Mouse (Mus musculus) MEL (cell line): ENCODE measurements around the gene Fscn3. TPM values are rescaled to one million over a fixed set of nuclear protein-coding genes. Genes with fewer than 3 reads are reported as not detected.

Experiments used
- DNase-seq: peaks from one replicate; pipeline ENCODE4 v3.0.0; 2011; ENCODE audit warnings: low read depth, low spot score
- H3K27ac ChIP-seq: 2 replicates; pipeline ENCODE4 v1.5.1; 2012; ENCODE audit warnings: low read depth, mild to moderate bottlenecking, control low read depth, low read length, moderate library complexity; ENCODE audit not compliant: control insufficient read depth
- H3K27me3 ChIP-seq, 2 experiments: fragments of 150-350 bp in 1 of 2; sonication (generic) in 1 of 2; 2 replicates each; pipeline ENCODE4 v1.6.1; 2012; ENCODE audit warnings: low read length in 2 of 2, mild to moderate bottlenecking in 2 of 2, improper control_type of control experiment in 1 of 2, moderate library complexity in 1 of 2; ENCODE audit not compliant: insufficient read depth in 2 of 2, control insufficient read depth in 1 of 2
- H3K36me3 ChIP-seq, 2 experiments: 2 replicates each; pipeline ENCODE4 v1.6.1; 2012 to 2014; ENCODE audit warnings: low read length in 2 of 2, improper control_type of control experiment in 1 of 2, inconsistent platforms in 1 of 2, mild to moderate bottlenecking in 1 of 2; ENCODE audit not compliant: insufficient read depth in 2 of 2, control insufficient read depth in 1 of 2
- H3K4me1 ChIP-seq, 2 experiments: fragments of 150-350 bp in 1 of 2; sonication (generic) in 1 of 2; 2 replicates each; pipeline ENCODE4 v1.6.1; 2012; ENCODE audit warnings: low read length in 2 of 2, improper control_type of control experiment in 1 of 2, mild to moderate bottlenecking in 1 of 2; ENCODE audit not compliant: insufficient read depth in 2 of 2, control insufficient read depth in 1 of 2
- H3K4me3 ChIP-seq, 2 experiments: fragments of 150-350 bp in 1 of 2; sonication (generic) in 1 of 2; 2 replicates each; pipeline ENCODE4 v1.5.1; 2012; ENCODE audit warnings: low read depth in 2 of 2, low read length in 2 of 2, mild to moderate bottlenecking in 2 of 2, moderate library complexity in 2 of 2, control low read depth in 1 of 2, improper control_type of control experiment in 1 of 2; ENCODE audit not compliant: control insufficient read depth in 1 of 2, insufficient read depth in 1 of 2
- H3K79me2 ChIP-seq: 2 replicates; pipeline ENCODE4 v1.6.1; 2012; ENCODE audit warnings: mild to moderate bottlenecking, low read length, moderate library complexity; ENCODE audit not compliant: control insufficient read depth, poor library complexity, insufficient read depth
- H3K9ac ChIP-seq: 2 replicates; pipeline ENCODE4 v1.6.1; 2012; ENCODE audit warnings: low read depth, mild to moderate bottlenecking, control low read depth, low read length, moderate library complexity; ENCODE audit not compliant: control insufficient read depth, poor library complexity, severe bottlenecking
- H3K9me3 ChIP-seq: fragments of 150-350 bp; sonication (generic); replicated peaks from 2 replicates; pipeline ENCODE4 v1.6.1; 2012; ENCODE audit warnings: mild to moderate bottlenecking, low read length, improper control_type of control experiment, moderate library complexity; ENCODE audit not compliant: insufficient read depth
- E2F4 ChIP-seq: IDR thresholded peaks from 2 replicates; pipeline ENCODE4 v1.6.1; 2011; ENCODE audit warnings: low read depth, low read length, improper control_type of control experiment, borderline replicate concordance
- EP300 ChIP-seq, 2 experiments: IDR thresholded peaks; 2 replicates each; pipeline ENCODE4 v1.6.1; 2011; ENCODE audit warnings: improper control_type of control experiment in 2 of 2, low read length in 2 of 2, low read depth in 1 of 2, mild to moderate bottlenecking in 1 of 2
- ETS1 ChIP-seq: IDR thresholded peaks from 2 replicates; pipeline ENCODE4 v1.6.1; 2012; ENCODE audit warnings: low read depth, mild to moderate bottlenecking, inconsistent platforms, low read length, improper control_type of control experiment, moderate library complexity
- GABPA ChIP-seq: IDR thresholded peaks from 2 replicates; pipeline ENCODE4 v1.6.1; 2012; ENCODE audit warnings: low read depth, mild to moderate bottlenecking, inconsistent platforms, low read length, improper control_type of control experiment, moderate library complexity
- GATA1 ChIP-seq: IDR thresholded peaks from 2 replicates; pipeline ENCODE4 v1.6.1; 2011; ENCODE audit warnings: low read depth, low read length, improper control_type of control experiment
- HCFC1 ChIP-seq: IDR thresholded peaks from 2 replicates; pipeline ENCODE4 v1.6.1; 2012; ENCODE audit warnings: low read depth, mild to moderate bottlenecking, inconsistent platforms, low read length, improper control_type of control experiment, moderate library complexity
- JUND ChIP-seq: IDR thresholded peaks from 2 replicates; pipeline ENCODE4 v1.6.1; 2011; ENCODE audit warnings: low read depth, mild to moderate bottlenecking, improper control_type of control experiment, low read length
- KAT2A ChIP-seq: conservative IDR thresholded peaks from 2 replicates; pipeline ENCODE4 v1.6.1; 2012; ENCODE audit warnings: low read depth, low read length, improper control_type of control experiment, inconsistent platforms
- MAX ChIP-seq: IDR thresholded peaks from 2 replicates; pipeline ENCODE4 v1.6.1; 2011; ENCODE audit warnings: low read length, improper control_type of control experiment
- MAZ ChIP-seq: IDR thresholded peaks from 2 replicates; pipeline ENCODE4 v1.6.1; 2012; ENCODE audit warnings: low read depth, mild to moderate bottlenecking, inconsistent platforms, low read length, improper control_type of control experiment
- MEF2A ChIP-seq: IDR thresholded peaks from 2 replicates; pipeline ENCODE4 v1.6.1; 2014; ENCODE audit warnings: low read depth, mild to moderate bottlenecking, inconsistent platforms, low read length, improper control_type of control experiment; ENCODE audit not compliant: poor library complexity, insufficient replicate concordance, severe bottlenecking; ENCODE audit errors: extremely low read depth
- MXI1 ChIP-seq: IDR thresholded peaks from 2 replicates; pipeline ENCODE4 v1.6.1; 2011; ENCODE audit warnings: mild to moderate bottlenecking, low read depth, low read length, improper control_type of control experiment
- MYC ChIP-seq: IDR thresholded peaks from 2 replicates; pipeline ENCODE4 v1.6.1; 2011; ENCODE audit warnings: low read depth, mild to moderate bottlenecking, low read length, improper control_type of control experiment, moderate library complexity
- NELFE ChIP-seq: IDR thresholded peaks from 2 replicates; pipeline ENCODE4 v1.6.1; 2011; ENCODE audit warnings: low read depth, low read length, improper control_type of control experiment
- NRF1 ChIP-seq: IDR thresholded peaks from 2 replicates; pipeline ENCODE4 v1.6.1; 2014; ENCODE audit warnings: low read depth, mild to moderate bottlenecking, inconsistent platforms, low read length, improper control_type of control experiment, moderate library complexity; ENCODE audit not compliant: poor library complexity, insufficient read depth, severe bottlenecking
- POLR2AphosphoS2 ChIP-seq: IDR thresholded peaks from 2 replicates; pipeline ENCODE4 v1.6.1; 2011; ENCODE audit warnings: low read length, improper control_type of control experiment
- POLR2AphosphoS5 ChIP-seq: IDR thresholded peaks from 2 replicates; pipeline ENCODE4 v1.6.1; 2012; ENCODE audit warnings: low read depth, borderline replicate concordance, mild to moderate bottlenecking, inconsistent platforms, low read length, moderate library complexity, mixed read lengths
- RCOR1 ChIP-seq: IDR thresholded peaks from 2 replicates; pipeline ENCODE4 v1.6.1; 2012; ENCODE audit warnings: low read depth, mild to moderate bottlenecking, inconsistent platforms, low read length, improper control_type of control experiment
- SIN3A ChIP-seq: IDR thresholded peaks from 2 replicates; pipeline ENCODE4 v1.6.1; 2012; ENCODE audit warnings: low read length, improper control_type of control experiment, inconsistent platforms
- SMC3 ChIP-seq: IDR thresholded peaks from 2 replicates; pipeline ENCODE4 v1.6.1; 2011; ENCODE audit warnings: low read depth, low read length, improper control_type of control experiment
- TAL1 ChIP-seq: IDR thresholded peaks from 2 replicates; pipeline ENCODE4 v1.6.1; 2012; ENCODE audit warnings: mild to moderate bottlenecking, inconsistent platforms, low read length, moderate library complexity, mixed read lengths
- TBP ChIP-seq: IDR thresholded peaks from 2 replicates; pipeline ENCODE4 v1.8.0; 2011; ENCODE audit warnings: low read depth, low read length, improper control_type of control experiment
- TCF12 ChIP-seq: IDR thresholded peaks from 2 replicates; pipeline ENCODE4 v1.6.1; 2014; ENCODE audit warnings: low read depth, mild to moderate bottlenecking, inconsistent platforms, low read length, improper control_type of control experiment, moderate library complexity
- UBTF ChIP-seq: IDR thresholded peaks from 2 replicates; pipeline ENCODE4 v1.6.1; 2012; ENCODE audit warnings: low read depth, mild to moderate bottlenecking, inconsistent platforms, low read length, improper control_type of control experiment, moderate library complexity, borderline replicate concordance; ENCODE audit not compliant: insufficient read depth
- USF1 ChIP-seq: IDR thresholded peaks from 2 replicates; pipeline ENCODE4 v1.6.1; 2014; ENCODE audit warnings: low read depth, mild to moderate bottlenecking, inconsistent platforms, low read length, improper control_type of control experiment, moderate library complexity
- ZC3H11A ChIP-seq: IDR thresholded peaks from 2 replicates; pipeline ENCODE4 v1.6.1; 2012; ENCODE audit warnings: low read depth, mild to moderate bottlenecking, inconsistent platforms, low read length, improper control_type of control experiment
- ZMIZ1 ChIP-seq: IDR thresholded peaks from 2 replicates; pipeline ENCODE4 v1.6.1; 2012; ENCODE audit warnings: low read depth, mild to moderate bottlenecking, inconsistent platforms, low read length, improper control_type of control experiment, moderate library complexity
- ZNF384 ChIP-seq: IDR thresholded peaks from 2 replicates; pipeline ENCODE4 v1.6.1; 2012; ENCODE audit warnings: low read depth, mild to moderate bottlenecking, inconsistent platforms, low read length, improper control_type of control experiment
- polyA plus RNA-seq, 2 experiments: library from polyadenylated mRNA; stranded (reverse) in 1 of 2; unstranded in 1 of 2; fragments of >175 nt in 1 of 2; fragments of >200 nt in 1 of 2; gene quantifications; 2 replicates each; pipeline versions ENCODE4 v1.2.1 to v1.2.4; 2012; ENCODE audit warnings: low replicate concordance in 2 of 2, low read depth in 1 of 2; ENCODE audit not compliant: insufficient read length in 2 of 2, insufficient read depth in 1 of 2, missing spikeins in 1 of 2
- total RNA-seq: library from RNA; depleted of rRNA; stranded (reverse); fragments of 300-350 nt; gene quantifications from 2 replicates; pipeline ENCODE4 v1.2.3, GENCODE M21; 2012

Fscn3 gene
- total and polyA plus RNA-seq, 3 experiments, result not detected

GRCm38 (mm10) chr6:28474839-28475238 lies 47.2 kb downstream of the Fscn3 start, which contains the start of gene Snd1:
Gene Snd1 (plus strand): TSS chr6:28475139.
- no peak within 1 kb of the TSS for H3K9ac ChIP-seq
- TF ChIP-seq ZNF384 (no peak), MYC (no peak), E2F4 (no peak), GABPA (no peak), JUND (no peak), POLR2AphosphoS5 (no peak), TAL1 (no peak), ZMIZ1 (no peak), SIN3A (no peak), UBTF (no peak), TBP (no peak), USF1 (no peak), POLR2AphosphoS2 (no peak), NRF1 (no peak)
- no peaks in the 10 kb centered on the region; the same call in none of the 2 replicates for H3K79me2 ChIP-seq
- no peak within 1 kb of the TSS for H3K27ac ChIP-seq
- H3K36me3 ChIP-seq, result peaks cover 0 to 13% of the 10 kb centered on the region in 2 experiments; a peak in 2 of 4 replicates
- DNase-seq, result no peak
- H3K4me3 ChIP-seq, result no peak within 1 kb of the TSS
- no peaks in the 10 kb centered on the region for H3K9me3 ChIP-seq
- peaks cover 0 to 4% of the 10 kb centered on the region in 2 experiments; a peak in 2 of 4 replicates for H3K4me1 ChIP-seq
- peaks cover 0 to 3% of the 10 kb centered on the region in 2 experiments; a peak in 2 of 4 replicates for H3K27me3 ChIP-seq

DNA sequence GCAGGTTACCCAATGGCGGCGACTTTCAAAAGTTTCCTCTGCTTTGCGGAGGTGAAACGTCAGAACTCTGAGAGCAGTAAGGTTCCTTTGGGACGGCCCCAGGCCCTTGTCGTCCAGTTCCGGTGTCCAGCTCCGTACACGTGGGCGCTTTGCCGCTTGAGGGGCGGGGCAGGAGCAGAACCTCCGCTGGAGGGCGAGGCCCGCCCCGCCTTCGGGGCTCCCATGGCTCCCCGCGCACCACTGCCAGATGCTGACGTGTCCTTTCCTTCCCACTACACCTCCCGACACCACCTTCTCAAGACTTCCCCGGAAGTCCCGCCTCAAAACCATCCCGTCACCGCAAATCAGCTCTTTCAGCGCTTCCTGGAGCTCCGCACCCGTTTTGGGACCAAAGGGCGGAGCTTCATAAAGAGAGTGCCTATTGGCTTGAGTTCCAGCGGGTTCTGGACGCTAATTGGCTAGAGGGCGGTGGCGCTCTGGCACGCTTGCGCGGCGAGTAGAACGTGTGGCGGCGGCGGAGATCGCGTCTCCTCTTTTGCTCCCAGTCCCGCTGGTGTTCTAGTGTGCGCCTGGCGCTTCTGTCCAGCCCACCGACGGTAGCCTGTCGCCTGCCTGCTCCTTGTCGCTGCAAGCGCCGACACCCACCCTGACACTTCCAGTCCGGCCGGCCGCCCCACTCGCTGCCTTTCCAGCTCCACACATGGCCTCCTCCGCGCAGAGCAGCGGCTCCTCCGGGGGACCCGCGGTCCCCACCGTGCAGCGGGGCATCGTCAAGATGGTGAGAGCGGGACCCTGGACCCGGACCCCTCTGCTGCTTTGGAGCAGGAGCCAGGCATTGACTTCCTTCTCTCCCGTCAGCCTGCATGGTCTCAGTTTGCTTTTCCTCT lies 52.5 kb downstream of the Fscn3 start:
- peak overlapping the region; percentile 89 to 91 for H3K4me3 ChIP-seq
- H3K4me1 ChIP-seq, result peaks cover 15 to 22% of the 10 kb centered on the region in 2 experiments
- peak overlapping the region; percentile 75 for H3K27ac ChIP-seq
- peak overlapping the region; percentile 89 for H3K9ac ChIP-seq
- H3K79me2 ChIP-seq, result peaks cover 48% of the 10 kb centered on the region
- H3K27me3 ChIP-seq, result no peaks in the 10 kb centered on the region
- DNase-seq, result peak; percentile 100
- H3K9me3 ChIP-seq, result no peaks in the 10 kb centered on the region
- peaks cover 12 to 49% of the 10 kb centered on the region in 2 experiments for H3K36me3 ChIP-seq
- TF ChIP-seq ZC3H11A (no peak), NELFE (peak; percentile 95), MAZ (peak; percentile 81; the same call in 1 of the 2 replicates), TCF12 (peak; percentile 26; the same call in 1 of the 2 replicates), USF1 (peak; percentile 59), NRF1 (peak; percentile 82), POLR2AphosphoS5 (no peak), EP300 (IDR thresholded peaks at IDR 0.05; ENCODE audit: low read depth in 1 of 2, low read length in 2 of 2) (peak in 1 of 2 experiments; percentile 44; a peak in 1 of 4 replicates), GATA1 (no peak), MYC (peak; percentile 96), ZMIZ1 (peak; percentile 67), TAL1 (no peak), KAT2A (peak; percentile 58), MEF2A (no peak), SMC3 (no peak), MAX (peak; percentile 96), MXI1 (peak; percentile 99), RCOR1 (no peak), HCFC1 (peak; percentile 96), TBP (peak; percentile 73), ETS1 (peak; percentile 65), SIN3A (peak; percentile 97)
